Mouse (Mus musculus): ENCODE measurements around the gene Tenm2.

Tenm2 gene

GRCm38 (mm10) chr11:36492274-36492673 lies 743.5 kb downstream of the Tenm2 start:
- DNase-seq (ENCODE audit: low read depth in 2 of 2, low spot score in 2 of 2) = no peak

GRCm38 (mm10) chr11:36490085-36490484 lies 745.7 kb downstream of the Tenm2 start:
- DNase-seq (ENCODE audit: low read depth in 2 of 2, low spot score in 2 of 2) = no peak

GRCm38 (mm10) chr11:36488666-36489065 lies 747.1 kb downstream of the Tenm2 start:
- DNase-seq (ENCODE audit: low read depth in 2 of 2, low spot score in 2 of 2) = no peak

GRCm38 (mm10) chr11:36486092-36486491 lies 749.7 kb downstream of the Tenm2 start:
- no peak for DNase-seq (ENCODE audit: low read depth in 2 of 2, low spot score in 2 of 2)

- DNase-seq (ENCODE audit: low read depth in 2 of 2, low spot score in 2 of 2) = no peak
Measured at GRCm38 (mm10) chr11:36484466-36485069, 751.2 kb downstream of the Tenm2 start.

GRCm38 (mm10) chr11:36482136-36482535 lies 753.6 kb downstream of the Tenm2 start:
- DNase-seq (ENCODE audit: low read depth in 2 of 2, low spot score in 2 of 2) = no peak

- no peak for DNase-seq (ENCODE audit: low read depth in 2 of 2, low spot score in 2 of 2)
Measured at GRCm38 (mm10) chr11:36481524-36481923, 754.2 kb downstream of the Tenm2 start.

- DNase-seq (ENCODE audit: low read depth in 2 of 2, low spot score in 2 of 2) = no peak
Measured at GRCm38 (mm10) chr11:36481086-36481485, 754.7 kb downstream of the Tenm2 start.

GRCm38 (mm10) chr11:36469811-36470551 lies 765.8 kb downstream of the Tenm2 start:
- DNase-seq (ENCODE audit: low read depth in 2 of 2, low spot score in 2 of 2) = no peak

- DNase-seq (ENCODE audit: low read depth in 2 of 2, low spot score in 2 of 2) = no peak
Measured at GRCm38 (mm10) chr11:36458451-36458850, 777.3 kb downstream of the Tenm2 start.

GRCm38 (mm10) chr11:36454076-36454475 lies 781.7 kb downstream of the Tenm2 start:
- DNase-seq (ENCODE audit: low read depth in 2 of 2, low spot score in 2 of 2) = no peak

- DNase-seq (ENCODE audit: low read depth in 2 of 2, low spot score in 2 of 2) = no peak
Measured at GRCm38 (mm10) chr11:36452436-36452835, 783.3 kb downstream of the Tenm2 start.

GRCm38 (mm10) chr11:36446351-36446750 lies 789.4 kb downstream of the Tenm2 start:
- DNase-seq (ENCODE audit: low read depth in 2 of 2, low spot score in 2 of 2) = no peak

GRCm38 (mm10) chr11:36443821-36444220 lies 791.9 kb downstream of the Tenm2 start:
- DNase-seq (ENCODE audit: low read depth in 2 of 2, low spot score in 2 of 2) = no peak

- no peak for DNase-seq (ENCODE audit: low read depth in 2 of 2, low spot score in 2 of 2)
Measured at GRCm38 (mm10) chr11:36441801-36442200, 794.0 kb downstream of the Tenm2 start.

GRCm38 (mm10) chr11:36436251-36436650 lies 799.5 kb downstream of the Tenm2 start:
- DNase-seq (ENCODE audit: low read depth in 2 of 2, low spot score in 2 of 2) = no peak

GRCm38 (mm10) chr11:36428947-36429346 lies 806.8 kb downstream of the Tenm2 start:
- no peak for DNase-seq (ENCODE audit: low read depth in 2 of 2, low spot score in 2 of 2)

GRCm38 (mm10) chr11:36424959-36425358 lies 810.8 kb downstream of the Tenm2 start:
- DNase-seq (ENCODE audit: low read depth in 2 of 2, low spot score in 2 of 2) = no peak

- DNase-seq (ENCODE audit: low read depth in 2 of 2, low spot score in 2 of 2) = no peak
Measured at GRCm38 (mm10) chr11:36420047-36420446, 815.7 kb downstream of the Tenm2 start.

- no peak for DNase-seq (ENCODE audit: low read depth in 2 of 2, low spot score in 2 of 2)
Measured at GRCm38 (mm10) chr11:36415244-36415643, 820.5 kb downstream of the Tenm2 start.

GRCm38 (mm10) chr11:36410881-36411280 lies 824.9 kb downstream of the Tenm2 start:
- no peak for DNase-seq (ENCODE audit: low read depth in 2 of 2, low spot score in 2 of 2)

- DNase-seq (ENCODE audit: low read depth in 2 of 2, low spot score in 2 of 2) = no peak
Measured at GRCm38 (mm10) chr11:36395803-36396710, 839.7 kb downstream of the Tenm2 start.

Measured in CD8-positive naive resting alpha-beta T cell, adult 2 months (primary cell).